Mouse (Mus musculus): ENCODE measurements around the gene Slc38a3.

GRCm38 (mm10) chr9:107674609-107675429, 5.5 kb upstream of the Slc38a3 start:
- TF ChIP-seq CTCF (IDR thresholded peaks at IDR 0.05) (no peak), EP300 (IDR thresholded peaks at IDR 0.05) (no peak)
